In the genomic region with DNA sequence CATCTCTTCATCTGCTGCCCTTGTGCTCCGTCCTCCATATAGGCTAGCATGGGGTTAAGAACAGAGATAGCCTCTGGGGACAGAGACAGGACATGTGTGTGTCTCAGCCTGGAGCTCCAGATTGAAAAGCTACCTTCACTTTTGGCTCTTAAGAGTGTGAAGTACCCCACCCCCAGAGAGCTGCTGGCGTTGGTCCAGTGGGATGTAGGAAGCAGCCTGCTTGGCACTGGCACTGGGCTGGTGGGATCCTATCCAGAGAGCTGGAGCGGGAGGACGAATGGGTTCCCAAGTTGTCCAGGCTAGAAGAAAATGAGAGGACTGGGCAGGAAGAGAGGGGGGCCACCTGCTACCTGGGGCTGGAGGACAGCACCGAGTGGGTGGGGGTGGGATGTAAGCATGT, we compare ENCODE assay signal across 20 mouse cellular contexts. TPM values are rescaled to one million over a fixed set of nuclear protein-coding genes. Genes with fewer than 3 reads are reported as not detected.
DNase-seq lines count a peak whose midpoint lies in the region; ATAC-seq lines count a peak whose summit lies in the region.
"Had no signal": no experiment of that assay in that cellular context is flagged by ENCODE, and none has a peak within 500 bp of the region (broad histone marks: within the 10 kb centered on the region; RNA-seq: fewer than 3 reads in every experiment).

No protein-coding gene starts in this region.

- peak; percentile 42; the same call in 1 of the 2 replicates for ATAC-seq in hindbrain, embryonic 16.5 days
- no peak for ATAC-seq in hindbrain, embryonic 12.5 days (ENCODE audit: low FRiP score)
- ATAC-seq: Patski had no signal

- H3K36me3 ChIP-seq in hindbrain, embryonic 16.5 days (ENCODE audit: control insufficient read depth, insufficient read depth, low read length), result no peaks in the 10 kb centered on the region
- no peaks in the 10 kb centered on the region for H3K36me3 ChIP-seq in hindbrain, embryonic 12.5 days
- H3K36me3 ChIP-seq: embryonic facial prominence, embryonic 15.5 days; heart, embryonic 10.5 days; hindbrain, embryonic 13.5 days; limb, embryonic 12.5 days; neural tube, embryonic 12.5 days had no signal

- no peak overlapping the region for H3K4me3 ChIP-seq in hindbrain, embryonic 16.5 days (ENCODE audit: low read length)
- no peak overlapping the region for H3K4me3 ChIP-seq in hindbrain, embryonic 12.5 days
- H3K4me3 ChIP-seq: embryonic facial prominence, embryonic 15.5 days; heart, embryonic 10.5 days; hindbrain, embryonic 13.5 days; limb, embryonic 12.5 days; neural tube, embryonic 12.5 days had no signal

- H3K9me3 ChIP-seq in hindbrain, embryonic 16.5 days (ENCODE audit: control insufficient read depth, low read length), result no peaks in the 10 kb centered on the region
- no peaks in the 10 kb centered on the region for H3K9me3 ChIP-seq in hindbrain, embryonic 12.5 days (replicated peaks)
- H3K9me3 ChIP-seq: embryonic facial prominence, embryonic 15.5 days; heart, embryonic 10.5 days; hindbrain, embryonic 13.5 days; limb, embryonic 12.5 days; neural tube, embryonic 12.5 days had no signal

- H3K27me3 ChIP-seq in hindbrain, embryonic 16.5 days (replicated peaks; ENCODE audit: control insufficient read depth, insufficient read depth, low read length), result no peaks in the 10 kb centered on the region
- H3K27me3 ChIP-seq in hindbrain, embryonic 12.5 days, result peaks cover 3% of the 10 kb centered on the region; the same call in 1 of the 2 replicates
- H3K27me3 ChIP-seq: CH12.LX; embryonic facial prominence, embryonic 15.5 days; hindbrain, embryonic 13.5 days; neural tube, embryonic 12.5 days; Patski had no signal

- no peak overlapping the region for H3K9ac ChIP-seq in hindbrain, embryonic 16.5 days (ENCODE audit: low read depth, low read length)
- no peak overlapping the region for H3K9ac ChIP-seq in hindbrain, embryonic 12.5 days
- H3K9ac ChIP-seq: embryonic facial prominence, embryonic 15.5 days; hindbrain, embryonic 13.5 days; limb, embryonic 12.5 days; neural tube, embryonic 12.5 days had no signal

- no peak overlapping the region for H3K4me2 ChIP-seq in hindbrain, embryonic 16.5 days (ENCODE audit: low read length)
- no peak overlapping the region for H3K4me2 ChIP-seq in hindbrain, embryonic 12.5 days (replicated peaks)
- H3K4me2 ChIP-seq: embryonic facial prominence, embryonic 15.5 days; hindbrain, embryonic 13.5 days; limb, embryonic 12.5 days; midbrain, embryonic 11.5 days; neural tube, embryonic 12.5 days had no signal

- peak; percentile 28 for DNase-seq in lung, postnatal 10 days
- no peak for DNase-seq in lung, postnatal 4 days
- peak; percentile 39 to 57 for DNase-seq in cerebellum, postnatal 36 days
- DNase-seq in right cerebral cortex, postnatal 10 days (ENCODE audit: low spot score in 2 of 2), result peak; percentile 77 to 82
- no peak for DNase-seq in ovary, adult 18-20 months (ENCODE audit: low spot score)
- DNase-seq: adrenal gland, adult 2 months; lung, adult 2 months had no signal

- WGBS in hindbrain, embryonic 16.5 days, result 65% methylated on average over 5 of the region's 5 CpGs
- WGBS in hindbrain, embryonic 12.5 days, result 84% methylated on average over 5 of the region's 5 CpGs

- H3K4me1 ChIP-seq in hindbrain, embryonic 16.5 days (ENCODE audit: control insufficient read depth, insufficient read depth, low read depth, low read length), result no peaks in the 10 kb centered on the region
- peaks cover 4% of the 10 kb centered on the region; the same call in 1 of the 2 replicates for H3K4me1 ChIP-seq in hindbrain, embryonic 12.5 days
- H3K4me1 ChIP-seq: hindbrain, embryonic 13.5 days; limb, embryonic 12.5 days; neural tube, embryonic 12.5 days had no signal

- H3K27ac ChIP-seq in hindbrain, embryonic 16.5 days (ENCODE audit: low read depth, low read length), result no peak overlapping the region
- no peak overlapping the region for H3K27ac ChIP-seq in hindbrain, embryonic 12.5 days
- H3K27ac ChIP-seq: embryonic facial prominence, embryonic 15.5 days; heart, embryonic 10.5 days; hindbrain, embryonic 13.5 days; limb, embryonic 12.5 days; neural tube, embryonic 12.5 days; stomach, postnatal 0 days had no signal

RNA-seq across cellular contexts. Expression of gene AL607142.1, which starts 46.4 kb away (rescaled TPM):
- not detected in 2 replicates for polyA plus RNA-seq in hindbrain, embryonic 16.5 days (2015; fragmentation: Nextera tagmentation; extraction: Ambion mirVana)
- polyA plus RNA-seq in hindbrain, embryonic 12.5 days (2016; fragmentation: Nextera tagmentation; extraction: Ambion mirVana), result not detected in 2 replicates
- polyA plus RNA-seq: adrenal gland, adult 2 months; embryonic facial prominence, embryonic 15.5 days; heart, embryonic 10.5 days; hindbrain, embryonic 13.5 days; kidney, embryonic 16.5 days; limb, embryonic 12.5 days; lung, adult 2 months; midbrain, embryonic 11.5 days; neural tube, embryonic 12.5 days; Patski; small intestine, adult 2 months; stomach, postnatal 0 days had no signal

Comparison
In these comparisons a context has a peak if more than half of its experiments do, and no peak if none do; other contexts are left out.
1. DNase-seq: peak in lung, postnatal 10 days (single experiment), cerebellum, postnatal 36 days (2 of 2) and right cerebral cortex, postnatal 10 days (2 of 2); none in lung, postnatal 4 days (0 of 2) and ovary, adult 18-20 months (single experiment).